Mouse (Mus musculus) MEL (cell line): ENCODE results near the gene Ppip5k2. TPM values are rescaled to one million over a fixed set of nuclear protein-coding genes. Genes with fewer than 3 reads are reported as not detected.

ENCODE experiments used
- DNase-seq: peaks from one replicate; pipeline ENCODE4 v3.0.0; 2011; ENCODE audit warnings: low read depth, low spot score
- H3K27ac ChIP-seq: 2 replicates; pipeline ENCODE4 v1.5.1; 2012; ENCODE audit warnings: low read depth, mild to moderate bottlenecking, control low read depth, low read length, moderate library complexity; ENCODE audit not compliant: control insufficient read depth
- H3K27me3 ChIP-seq, 2 experiments: fragments of 150-350 bp in 1 of 2; sonication (generic) in 1 of 2; 2 replicates each; pipeline ENCODE4 v1.6.1; 2012; ENCODE audit warnings: low read length in 2 of 2, mild to moderate bottlenecking in 2 of 2, improper control_type of control experiment in 1 of 2, moderate library complexity in 1 of 2; ENCODE audit not compliant: insufficient read depth in 2 of 2, control insufficient read depth in 1 of 2
- H3K36me3 ChIP-seq, 2 experiments: 2 replicates each; pipeline ENCODE4 v1.6.1; 2012 to 2014; ENCODE audit warnings: low read length in 2 of 2, improper control_type of control experiment in 1 of 2, inconsistent platforms in 1 of 2, mild to moderate bottlenecking in 1 of 2; ENCODE audit not compliant: insufficient read depth in 2 of 2, control insufficient read depth in 1 of 2
- H3K4me1 ChIP-seq, 2 experiments: fragments of 150-350 bp in 1 of 2; sonication (generic) in 1 of 2; 2 replicates each; pipeline ENCODE4 v1.6.1; 2012; ENCODE audit warnings: low read length in 2 of 2, improper control_type of control experiment in 1 of 2, mild to moderate bottlenecking in 1 of 2; ENCODE audit not compliant: insufficient read depth in 2 of 2, control insufficient read depth in 1 of 2
- H3K4me3 ChIP-seq, 2 experiments: fragments of 150-350 bp in 1 of 2; sonication (generic) in 1 of 2; 2 replicates each; pipeline ENCODE4 v1.5.1; 2012; ENCODE audit warnings: low read depth in 2 of 2, low read length in 2 of 2, mild to moderate bottlenecking in 2 of 2, moderate library complexity in 2 of 2, control low read depth in 1 of 2, improper control_type of control experiment in 1 of 2; ENCODE audit not compliant: control insufficient read depth in 1 of 2, insufficient read depth in 1 of 2
- H3K79me2 ChIP-seq: 2 replicates; pipeline ENCODE4 v1.6.1; 2012; ENCODE audit warnings: mild to moderate bottlenecking, low read length, moderate library complexity; ENCODE audit not compliant: control insufficient read depth, poor library complexity, insufficient read depth
- H3K9ac ChIP-seq: 2 replicates; pipeline ENCODE4 v1.6.1; 2012; ENCODE audit warnings: low read depth, mild to moderate bottlenecking, control low read depth, low read length, moderate library complexity; ENCODE audit not compliant: control insufficient read depth, poor library complexity, severe bottlenecking
- H3K9me3 ChIP-seq: fragments of 150-350 bp; sonication (generic); replicated peaks from 2 replicates; pipeline ENCODE4 v1.6.1; 2012; ENCODE audit warnings: mild to moderate bottlenecking, low read length, improper control_type of control experiment, moderate library complexity; ENCODE audit not compliant: insufficient read depth
- BHLHE40 ChIP-seq: IDR thresholded peaks from 2 replicates; pipeline ENCODE4 v1.6.1; 2012; ENCODE audit warnings: low read depth, mild to moderate bottlenecking, inconsistent platforms, low read length, improper control_type of control experiment, borderline replicate concordance
- CHD1 ChIP-seq: IDR thresholded peaks from 2 replicates; pipeline ENCODE4 v1.6.1; 2012; ENCODE audit warnings: low read depth, mild to moderate bottlenecking, inconsistent platforms, low read length, improper control_type of control experiment
- CTCF ChIP-seq, 3 experiments: IDR thresholded peaks in 2 of 3; conservative IDR thresholded peaks in 1 of 3; 2 replicates each; pipeline ENCODE4 v1.5.1; 2011 to 2012; ENCODE audit warnings: low read length in 3 of 3, low read depth in 2 of 3, mild to moderate bottlenecking in 2 of 3, improper control_type of control experiment in 1 of 3, inconsistent platforms in 1 of 3, mixed read lengths in 1 of 3, moderate library complexity in 1 of 3; ENCODE audit not compliant: control insufficient read depth in 1 of 3, insufficient read depth in 1 of 3, poor library complexity in 1 of 3, severe bottlenecking in 1 of 3
- E2F4 ChIP-seq: IDR thresholded peaks from 2 replicates; pipeline ENCODE4 v1.6.1; 2011; ENCODE audit warnings: low read depth, low read length, improper control_type of control experiment, borderline replicate concordance
- ELF1 ChIP-seq: IDR thresholded peaks from 2 replicates; pipeline ENCODE4 v1.6.1; 2014; ENCODE audit warnings: low read depth, mild to moderate bottlenecking, inconsistent platforms, low read length, improper control_type of control experiment, moderate library complexity
- EP300 ChIP-seq, 2 experiments: IDR thresholded peaks; 2 replicates each; pipeline ENCODE4 v1.6.1; 2011; ENCODE audit warnings: improper control_type of control experiment in 2 of 2, low read length in 2 of 2, low read depth in 1 of 2, mild to moderate bottlenecking in 1 of 2
- GABPA ChIP-seq: IDR thresholded peaks from 2 replicates; pipeline ENCODE4 v1.6.1; 2012; ENCODE audit warnings: low read depth, mild to moderate bottlenecking, inconsistent platforms, low read length, improper control_type of control experiment, moderate library complexity
- GATA1 ChIP-seq: IDR thresholded peaks from 2 replicates; pipeline ENCODE4 v1.6.1; 2011; ENCODE audit warnings: low read depth, low read length, improper control_type of control experiment
- MAFK ChIP-seq: IDR thresholded peaks from 2 replicates; pipeline ENCODE4 v1.6.1; 2011; ENCODE audit warnings: low read depth, mild to moderate bottlenecking, low read length, improper control_type of control experiment, borderline replicate concordance
- MEF2A ChIP-seq: IDR thresholded peaks from 2 replicates; pipeline ENCODE4 v1.6.1; 2014; ENCODE audit warnings: low read depth, mild to moderate bottlenecking, inconsistent platforms, low read length, improper control_type of control experiment; ENCODE audit not compliant: poor library complexity, insufficient replicate concordance, severe bottlenecking; ENCODE audit errors: extremely low read depth
- MYC ChIP-seq: IDR thresholded peaks from 2 replicates; pipeline ENCODE4 v1.6.1; 2011; ENCODE audit warnings: low read depth, mild to moderate bottlenecking, low read length, improper control_type of control experiment, moderate library complexity
- POLR2AphosphoS5 ChIP-seq: IDR thresholded peaks from 2 replicates; pipeline ENCODE4 v1.6.1; 2012; ENCODE audit warnings: low read depth, borderline replicate concordance, mild to moderate bottlenecking, inconsistent platforms, low read length, moderate library complexity, mixed read lengths
- RAD21 ChIP-seq: IDR thresholded peaks from 2 replicates; pipeline ENCODE4 v1.6.1; 2011; ENCODE audit warnings: mild to moderate bottlenecking, low read depth, low read length, improper control_type of control experiment
- RCOR1 ChIP-seq: IDR thresholded peaks from 2 replicates; pipeline ENCODE4 v1.6.1; 2012; ENCODE audit warnings: low read depth, mild to moderate bottlenecking, inconsistent platforms, low read length, improper control_type of control experiment
- SIN3A ChIP-seq: IDR thresholded peaks from 2 replicates; pipeline ENCODE4 v1.6.1; 2012; ENCODE audit warnings: low read length, improper control_type of control experiment, inconsistent platforms
- SMC3 ChIP-seq: IDR thresholded peaks from 2 replicates; pipeline ENCODE4 v1.6.1; 2011; ENCODE audit warnings: low read depth, low read length, improper control_type of control experiment
- TAL1 ChIP-seq: IDR thresholded peaks from 2 replicates; pipeline ENCODE4 v1.6.1; 2012; ENCODE audit warnings: mild to moderate bottlenecking, inconsistent platforms, low read length, moderate library complexity, mixed read lengths
- TBP ChIP-seq: IDR thresholded peaks from 2 replicates; pipeline ENCODE4 v1.8.0; 2011; ENCODE audit warnings: low read depth, low read length, improper control_type of control experiment
- TCF12 ChIP-seq: IDR thresholded peaks from 2 replicates; pipeline ENCODE4 v1.6.1; 2014; ENCODE audit warnings: low read depth, mild to moderate bottlenecking, inconsistent platforms, low read length, improper control_type of control experiment, moderate library complexity
- USF1 ChIP-seq: IDR thresholded peaks from 2 replicates; pipeline ENCODE4 v1.6.1; 2014; ENCODE audit warnings: low read depth, mild to moderate bottlenecking, inconsistent platforms, low read length, improper control_type of control experiment, moderate library complexity
- ZC3H11A ChIP-seq: IDR thresholded peaks from 2 replicates; pipeline ENCODE4 v1.6.1; 2012; ENCODE audit warnings: low read depth, mild to moderate bottlenecking, inconsistent platforms, low read length, improper control_type of control experiment
- ZNF384 ChIP-seq: IDR thresholded peaks from 2 replicates; pipeline ENCODE4 v1.6.1; 2012; ENCODE audit warnings: low read depth, mild to moderate bottlenecking, inconsistent platforms, low read length, improper control_type of control experiment
- polyA plus RNA-seq, 2 experiments: library from polyadenylated mRNA; stranded (reverse) in 1 of 2; unstranded in 1 of 2; fragments of >175 nt in 1 of 2; fragments of >200 nt in 1 of 2; gene quantifications; 2 replicates each; pipeline versions ENCODE4 v1.2.1 to v1.2.4; 2012; ENCODE audit warnings: low replicate concordance in 2 of 2, low read depth in 1 of 2; ENCODE audit not compliant: insufficient read length in 2 of 2, insufficient read depth in 1 of 2, missing spikeins in 1 of 2
- total RNA-seq: library from RNA; depleted of rRNA; stranded (reverse); fragments of 300-350 nt; gene quantifications from 2 replicates; pipeline ENCODE4 v1.2.3, GENCODE M21; 2012

Ppip5k2 gene
- total and polyA plus RNA-seq, 3 experiments, result 47.2 to 651 (median 60.7) TPM

GRCm38 (mm10) chr1:97688756-97689155 lies 81.5 kb downstream of the Ppip5k2 start:
- H3K4me1 ChIP-seq, result peaks cover 6 to 7% of the 10 kb centered on the region in 2 experiments
- H3K4me3 ChIP-seq, result no peak overlapping the region
- TF ChIP-seq SIN3A, result no peak
- TF ChIP-seq GATA1, result no peak
- TF ChIP-seq ZC3H11A, result peak; percentile 98
- TF ChIP-seq GABPA, result no peak
- peak; percentile 99 for TF ChIP-seq SMC3
- peak; percentile 84 to 97 (median 96) for TF ChIP-seq CTCF (IDR thresholded peaks at IDR 0.05 in 2 of 3, conservative IDR thresholded peaks at IDR 0.05 in 1 of 3; ENCODE audit: control insufficient read depth in 1 of 3, insufficient read depth in 1 of 3, low read depth in 2 of 3, low read length in 3 of 3, poor library complexity in 1 of 3, severe bottlenecking in 1 of 3)
- TF ChIP-seq EP300 (IDR thresholded peaks at IDR 0.05; ENCODE audit: low read depth in 1 of 2, low read length in 2 of 2), result no peak
- TF ChIP-seq MAFK, result no peak
- 0 out of 2 replicates have a peak, but pooled peaks have one; percentile 38 for TF ChIP-seq TBP
- peak; percentile 95 for TF ChIP-seq RAD21
- TF ChIP-seq, all 39 proteins: peak for 5
- DNase-seq, result peak; percentile 82
- no peaks in the 10 kb centered on the region for H3K27me3 ChIP-seq
- peaks cover 0 to 8% of the 10 kb centered on the region in 2 experiments; a peak in 2 of 4 replicates for H3K36me3 ChIP-seq
- H3K9ac ChIP-seq, result no peak overlapping the region
- H3K9me3 ChIP-seq, result no peaks in the 10 kb centered on the region
- no peak overlapping the region for H3K27ac ChIP-seq
- H3K79me2 ChIP-seq, result no peaks in the 10 kb centered on the region

DNA sequence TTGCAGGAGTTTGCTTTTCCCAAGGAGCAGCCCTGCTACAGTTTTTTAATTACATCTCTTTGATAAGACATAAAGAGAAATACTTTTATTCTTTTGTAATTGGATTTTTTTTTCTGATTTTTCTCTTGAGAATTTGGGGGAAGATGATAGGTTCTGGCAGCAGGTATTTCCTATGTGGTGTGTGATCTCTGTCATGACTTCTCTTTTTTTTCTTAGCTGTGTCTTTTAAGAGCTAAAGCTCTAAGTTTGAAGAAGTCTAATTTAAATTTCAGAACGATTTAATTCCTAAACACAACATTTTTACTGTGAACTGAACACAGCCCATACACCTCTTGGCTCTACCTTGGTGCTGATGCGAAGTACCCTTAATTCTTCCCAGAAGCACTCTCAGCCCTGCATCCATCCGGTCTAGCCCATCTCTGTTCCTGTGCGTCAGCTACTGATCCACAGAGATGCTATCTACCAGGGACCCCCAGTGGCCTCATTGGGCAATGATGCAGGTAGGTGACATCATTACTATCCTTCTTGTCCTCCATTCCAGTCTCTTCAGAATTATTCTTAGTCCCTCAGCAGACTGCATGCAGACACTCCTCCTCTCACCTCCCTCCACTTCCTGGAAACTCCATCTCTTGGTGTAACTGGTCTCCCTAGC lies 93.6 kb downstream of the Ppip5k2 start:
- no peak for TF ChIP-seq TAL1
- no peak for TF ChIP-seq BHLHE40
- TF ChIP-seq CTCF (IDR thresholded peaks at IDR 0.05 in 2 of 3, conservative IDR thresholded peaks at IDR 0.05 in 1 of 3; ENCODE audit: control insufficient read depth in 1 of 3, insufficient read depth in 1 of 3, low read depth in 2 of 3, low read length in 3 of 3, poor library complexity in 1 of 3, severe bottlenecking in 1 of 3), result no peak
- no peak for TF ChIP-seq SMC3
- TF ChIP-seq POLR2AphosphoS5, result no peak
- TF ChIP-seq MYC, result peak; percentile 15; the same call in 1 of the 2 replicates
- TF ChIP-seq EP300 (IDR thresholded peaks at IDR 0.05; ENCODE audit: low read depth in 1 of 2, low read length in 2 of 2), result no peak
- TF ChIP-seq TBP, result no peak
- TF ChIP-seq ELF1, result no peak
- TF ChIP-seq USF1, result no peak
- no peak for TF ChIP-seq E2F4
- no peak for TF ChIP-seq CHD1
- TF ChIP-seq RCOR1, result no peak; the same call in 1 of the 2 replicates
- no peak for TF ChIP-seq MEF2A
- TF ChIP-seq TCF12, result no peak
- peak; percentile 63 for TF ChIP-seq ZNF384
- TF ChIP-seq, all 39 proteins: peak for 2
- no peak overlapping the region for H3K4me3 ChIP-seq

More for the DNA sequence above, 93.6 kb downstream of the Ppip5k2 start:
- peak; percentile 42 for DNase-seq
- Histone ChIP-seq H3K27ac (no peak overlapping the region), H3K4me1 (peaks cover 10 to 14% of the 10 kb centered on the region in 2 experiments), H3K36me3 (peaks cover 0 to 17% of the 10 kb centered on the region in 2 experiments; a peak in 2 of 4 replicates), H3K9me3 (no peaks in the 10 kb centered on the region), H3K27me3 (no peaks in the 10 kb centered on the region), H3K9ac (no peak overlapping the region), H3K79me2 (no peaks in the 10 kb centered on the region)
